Mouse (Mus musculus): Measurements from ENCODE around the gene Ftsj1. TPM values are rescaled to one million over a fixed set of nuclear protein-coding genes. Genes with fewer than 3 reads are reported as not detected.

Ftsj1 gene
- polyA plus RNA-seq, 1 experiment from 2014 or later, result 47.2 TPM

- 75% methylated on average over 7 of the region's 7 CpGs for WGBS
- H3K9ac ChIP-seq, result no peak overlapping the region
- no peaks in the 10 kb centered on the region for H3K36me3 ChIP-seq
- no peak overlapping the region for H3K4me3 ChIP-seq
- no peaks in the 10 kb centered on the region for H3K4me1 ChIP-seq
- no peak overlapping the region for H3K4me2 ChIP-seq
- no peak overlapping the region for H3K27ac ChIP-seq
- no peaks in the 10 kb centered on the region for H3K9me3 ChIP-seq
- no peak for ATAC-seq (ENCODE audit: insufficient number of reproducible peaks, insufficient read depth, low FRiP score, low TSS enrichment, low read depth)
- no peaks in the 10 kb centered on the region for H3K27me3 ChIP-seq
Observed at GRCm38 (mm10) chrX:8211490-8212207, 40.6 kb downstream of the Ftsj1 start.

GRCm38 (mm10) chrX:8209720-8210119 lies 42.5 kb downstream of the Ftsj1 start:
- H3K27me3 ChIP-seq, result no peaks in the 10 kb centered on the region
- no peaks in the 10 kb centered on the region for H3K36me3 ChIP-seq
- no peaks in the 10 kb centered on the region for H3K9me3 ChIP-seq
- no peak overlapping the region for H3K27ac ChIP-seq
- no peak overlapping the region for H3K4me3 ChIP-seq
- H3K4me2 ChIP-seq, result no peak overlapping the region
- WGBS, result 56% methylated on average over 2 of the region's 2 CpGs
- H3K9ac ChIP-seq, result no peak overlapping the region
- no peak for ATAC-seq (ENCODE audit: insufficient number of reproducible peaks, insufficient read depth, low FRiP score, low TSS enrichment, low read depth)
- peaks cover 4% of the 10 kb centered on the region; the same call in 1 of the 2 replicates for H3K4me1 ChIP-seq

- Histone ChIP-seq H3K27me3 (no peaks in the 10 kb centered on the region), H3K9me3 (no peaks in the 10 kb centered on the region), H3K4me1 (peaks cover 4% of the 10 kb centered on the region; the same call in 1 of the 2 replicates), H3K4me2 (peak overlapping the region; percentile 60; the same call in 1 of the 2 replicates), H3K9ac (no peak overlapping the region), H3K36me3 (no peaks in the 10 kb centered on the region), H3K4me3 (no peak overlapping the region), H3K27ac (no peak overlapping the region)
- no peak for ATAC-seq (ENCODE audit: insufficient number of reproducible peaks, insufficient read depth, low FRiP score, low TSS enrichment, low read depth)
- WGBS, result 30% methylated on average over 4 of the region's 4 CpGs
Observed at GRCm38 (mm10) chrX:8207224-8207623, 45.0 kb downstream of the Ftsj1 start.

- Histone ChIP-seq H3K27me3 (no peaks in the 10 kb centered on the region), H3K4me1 (peaks cover 4% of the 10 kb centered on the region; the same call in 1 of the 2 replicates), H3K27ac (no peak overlapping the region), H3K9me3 (no peaks in the 10 kb centered on the region), H3K36me3 (no peaks in the 10 kb centered on the region), H3K4me2 (peak overlapping the region; percentile 60), H3K4me3 (peak overlapping the region; percentile 54), H3K9ac (0 out of 2 replicates have a peak overlapping the region, but pooled peaks have one; percentile 36)
- WGBS, result 18% methylated on average over 11 of the region's 11 CpGs
- ATAC-seq (ENCODE audit: insufficient number of reproducible peaks, insufficient read depth, low FRiP score, low TSS enrichment, low read depth), result no peak
Observed at GRCm38 (mm10) chrX:8206694-8207197, 45.5 kb downstream of the Ftsj1 start.

- H3K9me3 ChIP-seq, result no peaks in the 10 kb centered on the region
- peak within 1 kb of the TSS; percentile 60 for H3K4me2 ChIP-seq
- H3K36me3 ChIP-seq, result no peaks in the 10 kb centered on the region
- H3K27me3 ChIP-seq, result no peaks in the 10 kb centered on the region
- WGBS, result 16% methylated on average over 46 of the region's 46 CpGs
- peak within 1 kb of the TSS; percentile 76 for H3K9ac ChIP-seq
- peaks cover 4% of the 10 kb centered on the region; the same call in 1 of the 2 replicates for H3K4me1 ChIP-seq
- peak within 1 kb of the TSS; percentile 54 for H3K4me3 ChIP-seq
- peak; percentile 88 for ATAC-seq (ENCODE audit: insufficient number of reproducible peaks, insufficient read depth, low FRiP score, low TSS enrichment, low read depth)
- H3K27ac ChIP-seq, result no peak within 1 kb of the TSS
Observed at GRCm38 (mm10) chrX:8206015-8206693, 46.1 kb downstream of the Ftsj1 start, which contains the start of gene Porcn. TSS of gene Porcn (minus strand) at chrX:8206525.

GRCm38 (mm10) chrX:8205551-8205950 lies 46.7 kb downstream of the Ftsj1 start:
- Histone ChIP-seq H3K4me1 (peaks cover 4% of the 10 kb centered on the region; the same call in 1 of the 2 replicates), H3K36me3 (no peaks in the 10 kb centered on the region; the same call in 1 of the 2 replicates), H3K27ac (no peak overlapping the region), H3K9me3 (no peaks in the 10 kb centered on the region), H3K9ac (peak overlapping the region; percentile 76; the same call in 1 of the 2 replicates), H3K27me3 (no peaks in the 10 kb centered on the region), H3K4me2 (peak overlapping the region; percentile 60), H3K4me3 (peak overlapping the region; percentile 54)
- no peak for ATAC-seq (ENCODE audit: insufficient number of reproducible peaks, insufficient read depth, low FRiP score, low TSS enrichment, low read depth)
- 39% methylated on average over 7 of the region's 7 CpGs for WGBS

- WGBS, result 66% methylated on average over 4 of the region's 4 CpGs
Observed at GRCm38 (mm10) chrX:8205088-8205487, 47.1 kb downstream of the Ftsj1 start.

GRCm38 (mm10) chrX:8204076-8204475 lies 48.1 kb downstream of the Ftsj1 start:
- no peaks in the 10 kb centered on the region for H3K9me3 ChIP-seq
- no peak overlapping the region for H3K4me2 ChIP-seq
- H3K27me3 ChIP-seq, result no peaks in the 10 kb centered on the region
- peaks cover 4% of the 10 kb centered on the region; the same call in 1 of the 2 replicates for H3K4me1 ChIP-seq
- H3K4me3 ChIP-seq, result no peak overlapping the region
- H3K36me3 ChIP-seq, result peaks cover under 1% of the 10 kb centered on the region; the same call in 1 of the 2 replicates
- H3K9ac ChIP-seq, result no peak overlapping the region
- ATAC-seq (ENCODE audit: insufficient number of reproducible peaks, insufficient read depth, low FRiP score, low TSS enrichment, low read depth), result no peak
- H3K27ac ChIP-seq, result no peak overlapping the region
- WGBS, result 80% methylated on average over 10 of the region's 10 CpGs

More at GRCm38 (mm10) chrX:8205088-8205487, 47.1 kb downstream of the Ftsj1 start:
- Histone ChIP-seq H3K9me3 (no peaks in the 10 kb centered on the region), H3K36me3 (no peaks in the 10 kb centered on the region; the same call in 1 of the 2 replicates), H3K9ac (no peak overlapping the region), H3K27ac (no peak overlapping the region), H3K4me3 (no peak overlapping the region), H3K4me1 (peaks cover 4% of the 10 kb centered on the region; the same call in 1 of the 2 replicates), H3K27me3 (no peaks in the 10 kb centered on the region), H3K4me2 (no peak overlapping the region)
- ATAC-seq (ENCODE audit: insufficient number of reproducible peaks, insufficient read depth, low FRiP score, low TSS enrichment, low read depth), result no peak

GRCm38 (mm10) chrX:8203105-8203504 lies 49.1 kb downstream of the Ftsj1 start:
- H3K27me3 ChIP-seq, result no peaks in the 10 kb centered on the region
- H3K4me3 ChIP-seq, result no peak overlapping the region
- H3K36me3 ChIP-seq, result peaks cover 5% of the 10 kb centered on the region; the same call in 1 of the 2 replicates
- 0 out of 2 replicates have a peak, but pooled peaks have one; percentile 29 for ATAC-seq (ENCODE audit: insufficient number of reproducible peaks, insufficient read depth, low FRiP score, low TSS enrichment, low read depth)
- H3K4me1 ChIP-seq, result peaks cover 4% of the 10 kb centered on the region; the same call in 1 of the 2 replicates
- no peaks in the 10 kb centered on the region for H3K9me3 ChIP-seq
- H3K4me2 ChIP-seq, result no peak overlapping the region
- no peak overlapping the region for H3K9ac ChIP-seq
- H3K27ac ChIP-seq, result no peak overlapping the region
- WGBS, result 82% methylated on average over 14 of the region's 14 CpGs

- ATAC-seq (ENCODE audit: insufficient number of reproducible peaks, insufficient read depth, low FRiP score, low TSS enrichment, low read depth), result no peak
- 22% methylated on average over 10 of the region's 10 CpGs for WGBS
- Histone ChIP-seq H3K4me2 (peak within 1 kb of the TSS; percentile 63), H3K9ac (peak within 1 kb of the TSS; percentile 70), H3K27me3 (no peaks in the 10 kb centered on the region), H3K9me3 (no peaks in the 10 kb centered on the region), H3K4me1 (no peaks in the 10 kb centered on the region), H3K36me3 (no peaks in the 10 kb centered on the region), H3K4me3 (peak within 1 kb of the TSS; percentile 57), H3K27ac (peak within 1 kb of the TSS; percentile 28; the same call in 1 of the 2 replicates)
Observed at GRCm38 (mm10) chrX:8193419-8193723, 58.8 kb downstream of the Ftsj1 start, which contains the start of gene Ebp. TSS of gene Ebp (minus strand) at chrX:8193512.

GRCm38 (mm10) chrX:8192640-8193418 lies 59.4 kb downstream of the Ftsj1 start:
- Histone ChIP-seq H3K4me2 (peak overlapping the region; percentile 63), H3K4me3 (peak overlapping the region; percentile 57), H3K27ac (peak overlapping the region; percentile 28; the same call in 1 of the 2 replicates), H3K4me1 (no peaks in the 10 kb centered on the region), H3K27me3 (no peaks in the 10 kb centered on the region), H3K9ac (peak overlapping the region; percentile 70), H3K36me3 (no peaks in the 10 kb centered on the region), H3K9me3 (no peaks in the 10 kb centered on the region)
- WGBS, result 19% methylated on average over 37 of the region's 38 CpGs
- ATAC-seq (ENCODE audit: insufficient number of reproducible peaks, insufficient read depth, low FRiP score, low TSS enrichment, low read depth), result peak; percentile 92
